Mouse (Mus musculus): ENCODE results near the gene Muc3. TPM values are rescaled to one million over a fixed set of nuclear protein-coding genes. Genes with fewer than 3 reads are reported as not detected.
A peak's percentile ranks its signal among the peaks of the same experiment; 100 is the strongest.
"Not testable (repeated sequence)": the region's sequence is repeated elsewhere in the genome, so short reads cannot be mapped to it uniquely, and the experiment has no call there.

The Muc3 gene
- total RNA-seq, 2 experiments from 2014 or later: not detected

GRCm38 (mm10) chr5:137122686-137123193 is 26.4 kb downstream of the Muc3 start:
- peak; percentile 53 to 59 for DNase-seq (ENCODE audit: low spot score in 2 of 2)

GRCm38 (mm10) chr5:137121280-137121679 is 27.8 kb downstream of the Muc3 start:
- DNase-seq (ENCODE audit: low spot score in 2 of 2): no peak

- DNase-seq (ENCODE audit: low spot score in 2 of 2): no peak
Observed at GRCm38 (mm10) chr5:137118878-137119277, 30.2 kb downstream of the Muc3 start.

- not testable (repeated sequence) for DNase-seq (ENCODE audit: low spot score in 2 of 2)
Observed at GRCm38 (mm10) chr5:137117994-137118393, 31.1 kb downstream of the Muc3 start.

GRCm38 (mm10) chr5:137116987-137117386 is 32.1 kb downstream of the Muc3 start:
- no peak for DNase-seq (ENCODE audit: low spot score in 2 of 2)

GRCm38 (mm10) chr5:137115866-137116847 is 33.0 kb downstream of the Muc3 start, which contains the start of gene Trim56:
Gene Trim56, minus strand, starts transcription at chr5:137116209.
- peak in 1 of 2 experiments; percentile 22 for DNase-seq (ENCODE audit: low spot score in 2 of 2)

GRCm38 (mm10) chr5:137114891-137115561 is 34.1 kb downstream of the Muc3 start:
- DNase-seq (ENCODE audit: low spot score in 2 of 2): no peak

GRCm38 (mm10) chr5:137111542-137112408 is 37.3 kb downstream of the Muc3 start:
- no peak for DNase-seq (ENCODE audit: low spot score in 2 of 2)

GRCm38 (mm10) chr5:137110863-137111262 is 38.3 kb downstream of the Muc3 start:
- no peak for DNase-seq (ENCODE audit: low spot score in 2 of 2)

- no peak for DNase-seq (ENCODE audit: low spot score in 2 of 2)
Observed at GRCm38 (mm10) chr5:137109941-137110593, 39.1 kb downstream of the Muc3 start.

GRCm38 (mm10) chr5:137108111-137108510 is 41.0 kb downstream of the Muc3 start:
- DNase-seq (ENCODE audit: low spot score in 2 of 2): no peak

GRCm38 (mm10) chr5:137107670-137108069 is 41.5 kb downstream of the Muc3 start:
- no peak for DNase-seq (ENCODE audit: low spot score in 2 of 2)

- peak; percentile 82 to 86 for DNase-seq (ENCODE audit: low spot score in 2 of 2)
Observed at GRCm38 (mm10) chr5:137107024-137107423, 42.1 kb downstream of the Muc3 start.

- DNase-seq (ENCODE audit: low spot score in 2 of 2): no peak
Observed at GRCm38 (mm10) chr5:137106434-137106833, 42.7 kb downstream of the Muc3 start.

GRCm38 (mm10) chr5:137103969-137104368 is 45.2 kb downstream of the Muc3 start:
- no peak for DNase-seq (ENCODE audit: low spot score in 2 of 2)

GRCm38 (mm10) chr5:137102575-137103522 is 46.3 kb downstream of the Muc3 start:
- DNase-seq (ENCODE audit: low spot score in 2 of 2): peak; percentile 32 to 39

- no peak for DNase-seq (ENCODE audit: low spot score in 2 of 2)
Observed at GRCm38 (mm10) chr5:137102078-137102477, 47.0 kb downstream of the Muc3 start.

- no peak for DNase-seq (ENCODE audit: low spot score in 2 of 2)
Observed at GRCm38 (mm10) chr5:137100660-137101059, 48.5 kb downstream of the Muc3 start.

- DNase-seq (ENCODE audit: low spot score in 2 of 2): no peak
Observed at GRCm38 (mm10) chr5:137098418-137098817, 50.7 kb downstream of the Muc3 start.
